Mouse (Mus musculus): Measurements from ENCODE around the gene Apip.

Gene Apip

DNA sequence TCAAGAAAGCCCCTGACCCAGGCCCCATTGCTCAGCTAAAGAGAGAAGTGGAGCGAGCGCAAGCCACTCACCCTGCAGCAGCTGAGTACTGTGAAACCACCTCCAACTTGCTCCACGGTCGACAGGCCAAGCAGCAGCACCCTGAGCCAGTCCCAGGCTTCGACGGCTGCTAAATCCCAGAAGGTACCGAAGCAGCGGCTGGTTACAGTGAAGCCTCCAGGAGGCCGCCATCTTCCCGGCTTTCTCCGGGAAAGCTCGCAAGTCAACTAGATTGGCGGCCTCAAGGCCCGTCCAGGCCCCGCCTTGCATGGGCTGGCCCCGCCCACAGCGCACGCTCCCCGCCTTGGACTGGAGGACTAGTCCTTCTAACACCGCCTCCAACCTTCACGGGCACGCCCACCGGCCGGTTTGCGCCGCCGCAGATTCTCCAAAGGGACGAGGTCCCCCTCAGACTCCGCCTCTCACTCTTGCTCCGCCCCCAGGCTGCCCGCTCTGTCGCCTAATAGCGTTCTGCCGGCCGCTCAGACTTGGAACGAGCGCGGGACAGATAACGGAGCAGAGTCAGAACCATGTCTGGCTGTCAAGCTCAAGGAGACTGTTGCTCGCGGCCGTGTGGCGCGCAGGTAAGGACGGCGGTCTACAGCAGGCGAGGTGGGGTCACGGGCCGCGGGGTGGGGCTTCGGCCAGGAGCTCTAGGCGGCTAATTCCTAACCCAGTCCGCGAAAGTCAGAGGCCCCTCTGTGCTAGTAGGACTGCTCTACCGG lies at the start of gene Apip, which contains the start of gene Pdhx:
TSS of gene Apip (plus strand) at position 457 of the 764 bp plus-strand sequence.
TSS of gene Pdhx (minus strand) at position 295 of the 764 bp plus-strand sequence.
- DNase-seq (ENCODE audit: low spot score), result peak; percentile 100

DNA sequence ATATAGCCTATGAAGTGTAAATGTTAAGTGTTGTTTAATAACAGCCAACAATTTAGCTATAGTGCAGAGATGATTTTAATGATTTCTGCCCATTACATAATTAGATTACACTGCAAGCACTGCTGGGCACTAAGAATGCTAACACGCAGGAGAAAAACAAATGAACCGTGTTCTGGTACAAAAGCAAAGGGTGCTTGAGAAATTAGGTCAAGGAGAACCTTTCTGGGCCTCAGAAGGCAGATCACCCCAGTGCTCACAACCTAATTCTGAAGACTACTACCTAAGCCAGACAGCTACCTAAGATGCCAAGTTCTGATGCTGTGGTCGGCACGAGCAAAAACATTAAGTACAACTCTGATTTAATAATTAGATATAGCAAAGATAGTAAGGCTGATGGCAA lies 35.6 kb upstream of the Apip start:
- no peak for DNase-seq (ENCODE audit: low spot score)

DNA sequence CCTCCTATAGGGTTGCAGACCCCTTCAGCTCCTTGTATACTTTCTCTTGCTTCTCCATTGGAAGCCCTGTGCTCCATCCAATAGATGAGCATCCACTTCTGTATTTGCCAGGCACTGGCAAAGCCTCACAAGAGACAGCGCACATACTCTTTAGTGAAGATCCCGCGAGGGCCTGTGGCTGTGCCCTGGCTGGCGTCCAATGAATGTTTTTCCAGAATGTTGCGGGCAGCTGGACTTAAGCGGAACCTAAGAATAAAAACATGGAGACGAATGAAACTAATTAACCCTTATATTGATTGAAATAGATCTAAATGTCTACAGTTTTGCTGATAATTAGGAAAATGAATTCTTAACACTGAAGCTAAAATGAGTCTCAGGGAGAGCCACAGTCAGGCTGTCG lies 32.6 kb upstream of the Apip start:
- no peak for DNase-seq (ENCODE audit: low spot score)

DNA sequence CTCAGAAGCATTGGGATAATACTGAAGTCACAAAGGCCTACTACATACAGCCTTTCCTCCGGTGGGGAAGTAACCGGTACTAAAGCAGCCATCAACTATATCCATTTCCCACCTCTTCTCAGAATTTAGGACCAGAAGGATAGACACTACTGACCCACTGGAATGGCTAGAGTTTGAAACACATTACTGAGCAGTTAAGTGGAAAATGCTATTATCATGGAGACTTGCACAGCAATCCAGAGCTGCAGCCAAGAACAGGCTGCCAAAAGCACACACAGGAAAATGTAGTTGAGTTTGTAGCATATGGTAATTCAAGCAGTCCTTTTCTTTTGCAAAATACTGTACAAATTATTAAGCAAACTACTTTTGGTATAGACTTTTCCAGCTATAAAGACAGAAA lies 28.2 kb upstream of the Apip start:
- DNase-seq (ENCODE audit: low spot score), result no peak

DNA sequence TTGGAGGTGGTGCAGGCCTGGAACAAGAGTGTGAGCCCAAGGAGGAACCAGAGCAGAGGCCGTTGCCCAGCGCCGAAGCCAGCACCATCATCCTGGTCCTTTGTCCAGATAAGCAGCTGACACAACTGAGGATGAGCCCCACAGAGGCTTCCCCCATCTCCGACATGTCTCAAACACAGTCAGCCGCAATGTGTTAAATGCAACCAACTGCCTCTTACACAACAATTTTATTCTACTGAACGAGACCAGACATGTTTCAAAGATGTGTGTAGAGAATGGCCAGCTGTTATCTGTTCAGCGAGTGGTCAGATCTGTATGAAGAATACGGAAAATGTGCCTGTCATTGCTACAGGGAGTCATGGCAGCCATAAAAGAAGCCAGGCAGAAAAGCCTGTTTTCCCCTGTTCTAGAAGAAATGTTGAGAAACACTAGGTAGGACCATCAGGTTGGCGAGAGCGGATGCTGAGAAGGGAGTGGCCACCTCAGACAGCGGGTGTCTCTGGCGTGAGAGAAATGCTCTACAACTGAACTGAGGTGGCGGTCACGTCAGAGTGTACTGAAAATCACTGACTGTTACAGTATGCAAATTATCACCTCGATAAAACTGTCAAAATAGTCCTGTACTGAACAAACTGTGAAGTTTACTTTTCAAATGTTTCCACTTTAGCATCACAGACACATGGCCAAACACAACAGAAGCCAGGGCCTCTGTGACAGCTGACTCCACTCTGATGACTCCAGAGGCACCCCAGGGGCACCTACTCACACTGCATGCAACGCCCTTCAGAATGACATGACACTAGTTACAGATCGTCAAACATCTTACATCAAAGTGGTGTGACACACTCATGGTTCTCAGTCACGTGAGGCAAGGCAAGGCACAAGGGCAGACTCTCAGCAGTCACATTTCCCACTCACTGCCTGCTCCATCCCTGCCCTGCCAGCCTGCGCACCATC lies 21.3 kb upstream of the Apip start:
- DNase-seq (ENCODE audit: low spot score), result no peak

DNA sequence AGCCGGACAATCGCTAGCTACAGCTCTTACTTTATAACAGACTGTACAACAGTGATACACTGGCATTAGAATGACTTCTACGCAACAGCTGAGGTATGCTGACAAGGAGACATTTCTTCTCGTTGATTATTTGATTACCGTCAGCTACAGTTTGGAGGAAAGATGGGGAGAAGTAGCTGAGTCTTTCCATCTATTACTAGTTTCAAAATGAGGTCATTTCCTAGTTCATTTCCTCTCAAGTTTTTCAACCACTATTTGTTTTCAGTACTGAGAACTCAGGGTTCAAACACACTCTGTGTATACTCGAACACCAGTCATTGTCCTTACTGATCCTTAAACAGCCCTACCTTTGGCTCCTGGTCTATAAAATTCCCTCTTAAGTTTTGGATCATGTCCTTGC lies 17.7 kb upstream of the Apip start:
- DNase-seq (ENCODE audit: low spot score), result no peak

DNA sequence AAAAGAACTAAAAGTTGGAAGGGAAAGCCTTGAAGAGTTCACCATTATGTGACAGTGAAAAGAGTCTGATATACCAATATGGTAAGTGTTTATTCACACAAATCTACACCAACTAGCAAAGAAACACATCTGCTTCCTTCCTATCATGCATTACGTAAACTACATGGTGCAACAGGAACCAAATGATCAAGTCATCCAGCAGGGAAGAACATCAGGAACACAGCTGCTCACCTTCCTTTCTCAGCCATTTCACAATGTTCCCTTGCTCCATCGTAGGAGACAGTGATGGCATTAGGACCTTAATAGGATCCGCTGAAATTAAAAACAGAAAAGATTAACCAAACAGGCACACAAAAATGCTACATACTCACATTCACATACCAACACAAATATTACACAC lies 15.2 kb upstream of the Apip start:
- DNase-seq (ENCODE audit: low spot score), result no peak

DNA sequence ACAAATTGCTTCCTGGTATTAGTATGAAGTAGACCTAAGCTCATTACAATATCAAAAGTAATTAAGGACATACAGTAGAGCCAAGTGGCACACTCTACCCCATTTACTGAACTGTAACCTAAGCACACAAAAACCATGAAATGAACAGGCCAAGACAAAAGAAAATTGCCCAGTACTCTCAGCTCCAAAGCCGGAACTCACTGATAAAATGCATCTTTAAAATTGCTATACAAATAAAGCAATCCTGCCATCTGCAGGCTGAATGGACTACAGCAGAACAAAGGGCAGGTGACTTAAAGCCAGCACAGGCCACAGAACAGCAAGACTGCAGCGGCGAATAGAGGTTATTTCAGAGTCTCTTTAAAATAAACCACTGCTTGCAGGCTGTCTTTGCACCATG lies 10.6 kb upstream of the Apip start:
- DNase-seq (ENCODE audit: low spot score), result no peak

DNA sequence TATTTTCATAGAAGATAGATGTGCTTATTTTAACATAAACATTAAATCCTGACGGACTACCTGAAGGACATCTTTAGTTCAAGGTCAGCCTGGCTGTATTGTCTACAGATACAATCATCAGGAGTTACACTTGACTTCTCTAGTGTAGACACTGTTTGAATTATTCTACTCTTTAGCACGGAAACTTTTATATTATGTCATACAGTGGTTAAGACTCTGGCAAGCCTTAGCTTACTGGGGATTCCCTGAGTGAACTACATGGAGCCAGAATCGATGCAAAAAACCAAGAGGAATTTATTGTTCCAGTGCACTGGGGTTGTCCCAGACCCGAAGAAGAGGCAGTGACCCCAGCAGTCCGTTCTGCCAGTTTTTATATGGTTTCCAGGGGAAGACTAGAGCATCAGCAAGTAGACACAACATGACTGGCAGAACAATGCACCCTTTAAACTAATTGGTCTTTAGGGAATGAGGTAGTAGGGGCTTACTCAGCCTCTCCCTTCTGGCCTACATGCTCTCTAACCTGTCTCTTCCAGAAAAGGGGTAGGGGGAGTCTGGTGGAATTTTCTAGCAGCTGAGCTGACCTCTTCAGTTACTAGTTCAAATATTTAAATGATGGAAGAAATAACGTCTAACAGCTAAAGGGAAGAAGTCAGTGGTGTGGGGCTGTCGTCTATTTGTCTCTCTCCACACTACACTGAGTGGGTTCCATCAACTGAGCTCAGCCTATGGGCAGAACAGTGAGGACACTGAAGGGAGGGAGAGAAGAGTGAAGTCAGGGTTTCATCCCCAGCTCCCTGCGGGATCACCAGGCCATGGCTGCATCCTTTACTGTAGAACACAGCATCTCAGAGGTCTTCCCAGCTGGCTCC lies 6.6 kb upstream of the Apip start:
- no peak for DNase-seq (ENCODE audit: low spot score)

DNA sequence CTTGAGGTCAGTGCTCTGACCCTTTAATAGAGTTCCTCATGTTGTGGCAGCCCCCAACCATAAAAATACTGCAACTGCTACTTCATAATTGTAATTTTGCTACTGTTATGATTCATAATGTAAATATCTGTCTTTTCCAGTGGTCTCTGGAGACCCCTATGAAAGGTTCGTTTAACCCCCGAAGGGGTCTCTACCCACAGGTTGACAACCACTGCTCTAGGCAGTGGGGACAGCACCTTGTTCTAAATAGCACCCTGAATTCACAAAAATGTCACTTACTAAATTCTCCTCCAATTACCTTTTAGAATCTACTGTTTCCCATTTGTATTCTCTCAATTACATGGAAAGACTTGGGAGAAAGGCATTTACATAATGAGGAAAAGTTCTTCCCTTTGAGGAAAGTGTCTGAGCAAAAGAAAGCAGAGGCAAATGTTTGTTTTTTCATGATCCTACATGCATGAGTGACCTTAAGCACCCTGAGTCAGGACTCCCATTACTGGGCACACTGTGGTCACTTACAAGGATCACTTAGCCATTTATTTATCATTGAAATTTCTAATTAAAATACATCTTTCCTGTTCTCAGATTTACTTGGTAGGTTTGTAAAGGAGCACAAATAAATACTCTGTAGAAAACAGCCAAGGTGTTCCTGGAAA lies 5.8 kb upstream of the Apip start:
- DNase-seq (ENCODE audit: low spot score), result no peak

DNA sequence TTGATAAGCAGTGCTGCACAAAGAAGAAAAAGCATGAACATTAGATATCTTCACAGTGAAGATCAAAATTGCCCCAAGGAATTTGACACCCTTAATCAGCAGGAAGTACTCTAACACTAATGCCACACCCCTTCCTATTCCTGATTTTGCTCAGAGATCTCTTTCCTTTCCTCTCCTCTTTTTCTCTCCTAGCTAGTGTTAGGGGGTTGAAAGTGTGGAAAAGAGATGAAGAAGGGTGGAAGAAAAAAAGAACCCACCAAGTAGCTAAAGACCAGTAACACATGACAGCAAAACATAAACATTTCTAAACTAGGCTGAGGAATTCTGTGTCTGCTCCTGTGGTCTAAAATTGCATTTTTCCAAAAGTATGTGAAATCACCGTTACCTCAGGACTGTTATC lies 4.9 kb upstream of the Apip start:
- no peak for DNase-seq (ENCODE audit: low spot score)

DNA sequence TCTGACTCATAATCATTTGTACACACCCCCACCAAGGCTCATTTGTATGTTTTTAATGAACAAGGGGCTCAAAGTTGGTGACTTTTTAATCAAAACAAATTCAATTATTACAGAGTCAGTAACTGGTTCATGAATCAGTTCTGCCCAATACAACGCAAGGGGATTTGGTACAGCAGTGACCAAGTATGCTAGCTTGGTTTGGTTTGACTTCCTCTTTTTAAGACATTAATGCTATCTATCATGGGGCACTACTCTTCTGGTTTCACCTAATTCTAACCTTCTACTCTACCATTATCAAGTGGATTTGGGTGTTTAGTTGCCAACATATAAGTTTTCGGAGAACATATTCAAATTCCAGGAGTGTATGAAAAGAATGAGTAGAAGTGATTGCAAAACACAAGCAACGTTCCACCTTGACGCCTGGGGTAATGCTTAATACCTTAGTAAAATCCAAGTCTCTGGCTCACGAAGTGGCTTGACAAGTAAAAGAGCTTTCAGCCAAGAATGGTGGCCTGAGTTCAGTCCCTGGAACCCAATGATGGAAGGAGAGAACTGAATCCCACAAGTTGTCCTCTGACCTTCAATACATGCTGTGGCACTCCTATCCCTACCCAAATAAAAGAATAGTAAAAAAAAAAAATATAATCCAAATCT lies 3.6 kb upstream of the Apip start:
- DNase-seq (ENCODE audit: low spot score), result no peak

DNA sequence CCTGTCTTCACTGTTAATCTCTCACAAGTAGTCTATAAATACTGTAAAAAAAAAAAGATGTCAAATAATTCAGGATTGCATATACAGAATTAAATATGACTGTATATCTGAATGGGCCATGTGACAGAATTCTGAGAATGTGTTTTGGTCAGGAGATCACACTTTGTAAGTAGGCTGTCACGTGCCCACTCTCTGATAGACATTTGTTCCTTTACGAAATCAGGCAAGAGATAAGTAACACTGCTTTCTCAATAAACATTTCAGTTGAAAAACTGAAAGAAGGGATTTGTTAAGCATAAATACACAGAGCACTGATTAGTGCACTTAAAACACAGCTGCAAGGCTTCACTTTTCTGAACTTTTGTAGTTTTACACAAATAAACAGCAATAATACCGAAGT lies 2.9 kb upstream of the Apip start:
- DNase-seq (ENCODE audit: low spot score), result no peak

DNA sequence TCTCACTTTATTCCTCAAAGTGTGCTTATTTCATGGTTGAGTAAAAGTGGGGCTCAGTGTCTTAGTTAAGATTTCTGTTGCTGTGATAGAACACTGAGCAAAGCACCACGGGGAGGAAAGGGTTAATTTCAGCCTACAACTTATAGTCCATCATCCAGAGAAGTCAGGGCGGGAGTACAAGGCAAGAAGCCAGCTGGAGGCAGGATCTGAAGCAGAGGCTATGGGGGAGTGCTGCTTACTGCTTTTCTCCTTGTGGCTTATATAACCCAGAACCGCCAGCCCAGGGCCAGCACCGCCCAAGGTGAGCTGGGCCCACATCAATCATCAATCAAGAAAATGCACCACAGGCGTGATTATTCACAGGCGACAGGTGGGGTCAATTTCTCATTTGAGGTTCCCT lies 7.6 kb downstream of the Apip start:
- DNase-seq (ENCODE audit: low spot score), result no peak

DNA sequence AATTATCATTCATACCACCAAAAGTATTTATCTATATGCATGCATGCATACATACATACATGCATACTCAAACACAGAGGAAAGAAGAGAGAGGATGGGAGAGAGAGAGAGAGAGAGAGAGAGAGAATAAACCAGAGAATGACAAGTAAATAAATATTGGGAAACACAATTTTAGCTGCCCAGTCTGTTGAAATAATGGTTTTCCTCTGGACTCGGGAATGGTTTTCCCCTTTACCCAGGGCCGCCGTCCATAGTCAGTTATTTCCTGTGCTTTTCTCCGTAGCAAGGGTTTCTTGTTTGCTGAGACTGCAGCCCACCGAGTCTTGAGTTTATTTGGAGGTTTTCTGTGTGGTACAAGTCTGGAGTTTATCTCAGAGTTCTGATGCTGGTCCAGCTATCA lies 8.2 kb downstream of the Apip start:
- no peak for DNase-seq (ENCODE audit: low spot score)

DNA sequence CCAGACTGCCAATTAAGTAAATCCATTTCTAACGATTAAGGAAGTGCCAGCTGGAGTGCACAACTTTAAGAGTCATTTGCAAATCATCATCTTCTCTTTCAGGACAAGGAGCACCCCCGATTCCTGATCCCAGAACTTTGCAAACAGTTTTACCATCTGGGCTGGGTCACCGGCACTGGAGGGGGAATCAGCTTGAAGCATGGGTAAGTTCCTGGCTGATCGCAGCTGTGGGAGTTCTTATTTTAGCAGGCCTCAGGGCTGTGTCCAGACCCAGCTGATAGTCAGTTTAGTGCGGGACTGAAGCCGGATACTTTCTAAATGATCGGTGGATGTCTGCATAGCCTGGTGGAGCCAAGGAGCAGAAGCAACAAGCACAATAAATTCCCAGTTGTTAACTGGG lies 9.4 kb downstream of the Apip start:
- no peak for DNase-seq (ENCODE audit: low spot score)

DNA sequence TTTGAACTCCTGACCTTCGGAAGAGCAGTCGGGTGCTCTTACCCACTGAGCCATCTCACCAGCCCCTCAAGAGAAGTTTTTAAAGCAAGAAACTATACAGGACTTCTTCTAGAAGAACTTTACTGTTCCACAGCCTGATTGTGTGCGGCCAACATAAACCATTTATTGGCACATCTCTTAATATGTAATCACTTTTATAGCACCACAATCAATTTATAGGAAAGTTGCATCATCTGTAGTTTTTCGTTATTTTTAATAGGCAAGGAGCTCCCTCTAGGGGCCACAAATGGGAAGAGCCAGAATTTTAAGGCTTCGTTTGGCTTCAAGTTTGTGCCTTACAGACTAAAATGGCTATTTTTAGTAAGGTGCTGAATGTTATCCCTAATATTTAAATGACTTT lies 11.0 kb downstream of the Apip start:
- no peak for DNase-seq (ENCODE audit: low spot score)

DNA sequence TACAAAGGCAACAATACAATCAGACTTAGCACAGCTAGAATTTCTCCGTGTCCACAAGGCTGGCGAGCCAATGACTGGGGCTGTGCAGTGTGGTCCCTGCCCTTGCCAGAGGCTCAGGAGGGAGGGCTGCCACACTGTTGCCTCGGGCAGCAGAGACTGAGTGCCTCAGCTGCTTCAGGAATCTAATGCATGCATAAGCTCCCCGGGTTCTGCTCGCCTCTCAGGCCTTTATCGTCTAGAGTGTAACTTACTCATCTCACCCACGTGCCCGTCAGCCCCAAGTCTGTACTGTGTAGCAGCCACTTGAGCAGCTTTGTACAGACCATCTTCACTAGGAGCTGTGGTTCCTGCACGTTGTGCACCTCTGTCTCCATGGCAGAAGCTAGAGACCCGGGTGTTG lies 12.2 kb downstream of the Apip start:
- DNase-seq (ENCODE audit: low spot score), result no peak

DNA sequence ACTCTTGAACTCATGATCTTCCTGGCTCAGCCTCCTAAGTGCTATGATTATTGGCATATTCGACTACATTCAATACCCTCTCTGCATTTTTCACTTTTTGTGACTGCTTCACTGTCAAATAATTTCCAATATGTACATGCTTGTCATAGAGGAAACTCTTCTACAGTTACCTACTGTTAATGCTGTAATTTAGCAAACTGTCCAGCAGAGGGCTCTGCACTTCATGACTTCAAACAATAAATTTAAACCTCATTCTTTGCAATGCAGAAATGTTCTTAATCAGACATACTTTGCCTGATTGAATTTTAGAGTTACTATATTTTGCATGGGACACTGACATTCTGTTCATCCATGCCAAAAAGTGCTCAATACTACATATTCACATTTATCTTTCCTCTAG lies 13.0 kb downstream of the Apip start:
- no peak for DNase-seq (ENCODE audit: low spot score)

DNA sequence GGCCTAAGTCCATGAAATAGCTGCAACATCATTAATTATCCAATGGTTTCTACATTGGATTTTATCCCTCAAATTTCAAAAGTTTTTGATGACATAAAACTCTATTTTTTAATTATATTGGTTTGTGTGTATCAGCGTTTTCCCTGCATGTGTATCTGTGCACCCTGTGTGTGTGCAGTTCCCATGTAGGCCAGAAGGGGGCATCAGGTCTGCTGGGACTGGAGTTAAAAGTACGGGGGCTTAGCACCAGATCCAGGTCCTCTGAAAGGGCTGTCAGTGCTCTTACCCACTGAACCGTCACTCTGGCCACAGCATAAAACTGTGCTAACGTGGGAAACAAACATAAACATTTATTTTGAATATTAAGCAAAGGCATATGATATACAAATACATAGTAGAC lies 14.6 kb downstream of the Apip start:
- DNase-seq (ENCODE audit: low spot score), result no peak

DNA sequence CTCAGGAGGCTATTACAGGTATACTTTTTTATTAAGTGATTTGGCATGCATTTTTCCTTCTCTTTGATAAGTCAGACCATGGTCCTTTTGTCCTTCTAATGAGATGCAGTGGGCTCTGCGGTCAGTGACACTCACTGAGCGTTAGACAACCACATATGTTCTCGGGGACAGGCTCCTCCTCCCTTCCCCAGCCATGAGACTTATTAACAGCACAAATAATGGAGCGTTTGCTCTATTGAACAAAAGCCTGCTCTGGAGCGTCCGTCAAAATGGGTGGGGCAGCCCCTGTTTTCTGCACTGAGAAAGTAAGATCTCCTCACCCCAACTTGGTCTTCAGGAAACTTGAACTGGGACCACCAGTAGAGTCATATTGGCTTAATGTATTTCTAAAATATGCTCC lies 16.0 kb downstream of the Apip start:
- no peak for DNase-seq (ENCODE audit: low spot score)

Data from testis, postnatal 14 days (tissue).